Mouse (Mus musculus) testis, adult 2 months (tissue): ENCODE data around the gene Mapre3.

ENCODE experiments used
- CTCF ChIP-seq: fragments of 200-500 bp; IDR thresholded peaks from 2 replicates; pipeline ENCODE4 v1.5.1; 2012; ENCODE audit warnings: low read depth, mild to moderate bottlenecking, inconsistent platforms, low read length, moderate library complexity; ENCODE audit not compliant: control insufficient read depth, insufficient read depth, insufficient replicate concordance
- POLR2A ChIP-seq: fragments of 200-500 bp; IDR thresholded peaks from 2 replicates; pipeline ENCODE4 v1.6.1; 2012; ENCODE audit warnings: low read depth, mild to moderate bottlenecking, inconsistent platforms, low read length, moderate library complexity; ENCODE audit not compliant: control insufficient read depth

GRCm38 (mm10) chr5:30879347-30879943, 65.0 kb downstream of the Mapre3 start:
- TF ChIP-seq POLR2A (no peak), CTCF (no peak)
